Mouse (Mus musculus) lung, adult 2 months (tissue): ENCODE data around the gene Col1a2.

ENCODE experiments used
- CTCF ChIP-seq: fragments of 200-500 bp; IDR thresholded peaks from 2 replicates; pipeline ENCODE4 v1.5.1; 2011; ENCODE audit warnings: mild to moderate bottlenecking, low read length, control low read depth; ENCODE audit not compliant: insufficient read depth
- POLR2A ChIP-seq: fragments of 200-500 bp; IDR thresholded peaks from 2 replicates; pipeline ENCODE4 v1.6.1; 2011; ENCODE audit warnings: low read depth, mild to moderate bottlenecking, control low read depth, low read length, borderline replicate concordance; ENCODE audit errors: extremely low read depth

DNA sequence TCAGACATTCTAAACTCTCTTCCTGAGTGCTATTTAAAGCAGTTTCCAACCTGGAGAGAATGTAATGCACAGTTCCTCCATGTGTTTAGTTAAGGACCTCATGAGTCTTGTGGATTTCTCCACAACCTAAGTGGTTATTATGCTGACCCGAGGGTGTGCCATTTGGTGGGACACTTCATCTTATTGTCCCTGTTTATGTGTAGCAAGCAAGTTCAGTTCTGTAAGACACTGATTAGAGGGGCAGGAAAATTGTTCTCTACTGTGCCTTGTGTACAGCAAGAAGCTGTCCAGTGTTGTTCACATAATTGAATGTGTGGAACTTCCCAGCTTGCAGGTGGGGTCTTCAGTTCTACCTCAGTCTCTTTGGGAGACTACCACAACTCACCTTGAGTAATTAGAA lies 15.6 kb upstream of the Col1a2 start:
- TF ChIP-seq POLR2A (no peak), CTCF (no peak)
